Mouse (Mus musculus) cerebellum, adult 2 months (tissue): ENCODE data around the gene Aldh16a1.

Experiments used
- CTCF ChIP-seq: fragments of 200-500 bp; IDR thresholded peaks from 2 replicates; pipeline ENCODE4 v1.5.1; 2011; ENCODE audit warnings: low read depth, mild to moderate bottlenecking, control low read depth, low read length, moderate library complexity, borderline replicate concordance; ENCODE audit not compliant: insufficient read depth
- POLR2A ChIP-seq: fragments of 200-500 bp; IDR thresholded peaks from 2 replicates; pipeline ENCODE4 v1.6.1; 2011; ENCODE audit warnings: low read length, control low read depth, borderline replicate concordance; ENCODE audit not compliant: insufficient read depth

DNA sequence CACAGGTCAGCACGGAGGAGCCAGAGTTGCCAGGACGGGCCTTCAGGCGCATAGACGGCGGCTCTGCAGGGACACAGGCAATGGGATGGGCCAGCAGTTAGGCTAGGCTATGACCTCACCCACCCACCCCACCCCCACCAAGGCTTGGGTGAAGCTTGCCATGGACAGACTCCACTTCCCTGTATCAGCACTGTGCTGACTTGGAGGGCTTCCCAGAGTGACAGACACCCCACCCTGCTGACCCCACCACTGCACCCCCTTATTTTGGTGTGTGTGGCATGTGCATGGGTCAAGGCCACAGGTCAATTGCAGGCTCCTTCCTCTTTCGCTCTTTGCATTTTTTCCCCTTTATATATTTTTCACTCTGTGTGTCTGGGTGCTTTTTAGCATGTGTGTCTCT, 59.0 kb downstream of the Aldh16a1 start:
- TF ChIP-seq POLR2A (no peak), CTCF (no peak)
